Mouse (Mus musculus) liver, embryonic 14.5 days (tissue): ENCODE measurements at regions not wholly inside any gene's neighbourhood (a gene's known extent, or its start where the extent isn't known, plus 50 kb on each side); places are given as distances from the start of the nearest gene placed in this dataset.

Experiments
- CTCF ChIP-seq: IDR thresholded peaks from 2 replicates; pipeline ENCODE4 v1.5.1; 2016; ENCODE audit warnings: antibody characterized with exemption, low read depth, control low read depth
- EP300 ChIP-seq: IDR thresholded peaks from 2 replicates; pipeline ENCODE4 v1.6.1; 2016; ENCODE audit warnings: antibody characterized with exemption, low read depth

GRCm38 (mm10) chr14:24749313-24749712 is 262.4 kb downstream of the Rps24 start:
- TF ChIP-seq CTCF (no peak), EP300 (no peak)
